Mouse (Mus musculus): ENCODE measurements at regions not wholly inside any gene's neighbourhood (a gene's known extent, or its start where the extent isn't known, plus 50 kb on each side); places are given as distances from the start of the nearest gene placed in this dataset.

- DNase-seq (ENCODE audit: low spot score in 2 of 2): no peak
These were observed 58.6 kb downstream of the Drd1 start for GRCm38 (mm10) chr13:53996867-53997266.

DNA sequence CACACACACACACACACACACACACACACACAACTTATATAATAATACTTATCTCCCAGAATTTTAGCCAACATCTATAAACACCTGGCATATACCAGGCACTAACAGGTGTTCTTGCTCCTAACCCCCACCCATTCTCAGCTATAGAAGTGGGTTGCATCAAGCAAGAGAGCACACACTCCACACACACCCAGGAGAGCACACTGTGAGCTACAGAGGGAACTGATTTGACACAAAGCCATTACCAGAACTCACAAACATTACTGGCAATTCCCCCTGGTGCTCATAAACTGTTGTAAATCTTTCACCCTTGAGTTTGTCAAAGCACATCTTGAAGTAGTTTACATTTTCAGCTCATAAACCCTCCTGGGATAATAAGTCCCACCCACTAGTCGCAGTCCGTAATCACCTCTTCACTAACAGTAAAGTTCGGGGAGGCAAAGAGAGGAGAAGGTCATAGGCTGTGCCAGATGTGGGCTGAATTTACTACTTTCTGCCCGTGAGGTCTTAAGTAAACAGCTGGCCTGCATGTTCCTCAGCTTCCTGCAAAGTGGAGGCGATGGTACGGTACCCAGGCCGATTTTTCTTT, 62.5 kb downstream of the Drd1 start:
- DNase-seq (ENCODE audit: low spot score in 2 of 2): no peak

DNA sequence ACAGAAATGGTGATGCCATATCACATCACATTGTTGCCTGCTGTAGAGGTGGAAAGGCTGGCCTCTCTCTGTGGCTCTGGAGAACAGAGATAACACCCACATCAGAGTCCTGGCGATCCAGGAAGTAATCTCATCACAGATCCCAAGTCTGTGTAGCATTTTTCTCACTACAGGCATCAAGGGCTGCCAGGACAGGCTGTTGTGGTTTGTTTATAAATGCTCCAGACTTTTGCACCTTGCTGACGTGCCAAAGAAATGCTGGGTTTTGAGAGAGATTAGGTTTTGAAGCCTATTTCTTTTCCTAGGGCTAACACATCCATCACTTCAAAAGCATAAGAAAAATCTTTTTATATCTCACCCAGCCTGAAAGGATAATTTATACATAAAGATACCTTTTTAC, 76.3 kb downstream of the Drd1 start:
- no peak for DNase-seq (ENCODE audit: low spot score in 2 of 2)

GRCm38 (mm10) chr13:53969421-53969820, 86.1 kb downstream of the Drd1 start:
- peak in 1 of 2 experiments; percentile 18 for DNase-seq (ENCODE audit: low spot score in 2 of 2)

DNA sequence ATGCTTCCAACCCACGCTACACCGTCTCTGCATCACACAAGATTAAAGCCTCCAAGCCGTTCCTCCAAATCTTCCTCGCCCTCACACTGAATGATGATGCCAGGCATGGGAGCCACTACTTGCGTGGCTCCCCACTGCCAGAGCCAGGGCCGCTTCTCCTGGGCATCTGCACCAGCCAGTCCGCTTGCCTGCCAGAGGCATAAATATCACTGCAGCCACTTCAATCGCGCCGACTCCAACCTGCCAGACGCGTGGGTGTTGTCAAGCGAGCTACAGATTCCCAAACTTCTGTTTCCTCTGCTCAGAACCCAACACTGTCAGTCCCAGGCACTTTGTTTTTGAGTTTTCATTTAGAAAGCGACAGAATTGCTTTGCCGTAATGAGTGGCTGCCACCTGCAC, 99.3 kb downstream of the Drd1 start:
- DNase-seq (ENCODE audit: low spot score in 2 of 2): peak; percentile 71 to 77

DNA sequence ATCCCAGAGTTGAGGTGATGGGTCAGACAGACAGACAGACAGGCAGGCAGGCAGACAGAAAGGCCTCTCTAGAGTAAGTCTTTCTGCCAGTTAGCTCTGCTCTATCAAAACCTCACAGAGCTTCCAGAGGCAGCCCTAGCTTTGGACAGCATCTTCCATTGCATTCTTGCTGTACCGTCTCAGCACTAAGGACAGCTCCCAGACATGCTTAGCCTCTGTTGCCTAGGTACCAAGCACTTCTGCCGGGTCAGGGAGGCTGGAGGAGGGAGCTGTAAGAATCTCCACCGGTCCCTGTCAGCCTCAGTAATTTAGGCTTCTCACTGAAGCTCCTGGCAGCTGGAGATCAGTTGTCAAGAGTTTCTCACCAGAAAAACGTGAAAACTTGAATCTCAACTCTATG, 107.4 kb downstream of the Drd1 start:
- no peak for DNase-seq (ENCODE audit: low spot score in 2 of 2)

DNA sequence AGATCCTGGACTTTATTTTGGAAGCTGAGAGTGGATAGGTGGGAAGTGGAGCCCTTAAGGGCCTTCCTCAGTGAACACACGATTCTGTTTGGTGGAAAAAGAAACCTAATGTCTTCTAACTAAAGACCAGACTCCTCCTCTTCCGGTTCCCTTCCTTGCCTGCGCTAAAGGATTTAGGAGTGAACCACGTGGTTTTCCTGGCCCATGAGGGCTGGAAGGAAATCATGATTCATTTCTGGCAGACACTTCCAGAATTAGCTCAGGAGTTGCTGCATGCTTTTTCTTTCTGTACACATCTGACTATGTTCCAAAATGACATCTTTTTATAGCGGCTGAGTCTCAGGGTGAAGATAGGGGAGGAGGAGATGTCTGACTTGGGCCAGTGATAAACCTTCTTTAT, 109.8 kb downstream of the Drd1 start:
- no peak for DNase-seq (ENCODE audit: low spot score in 2 of 2)

- peak in 1 of 2 experiments; percentile 18 for DNase-seq (ENCODE audit: low spot score in 2 of 2)
These were observed 114.3 kb downstream of the Drd1 start for GRCm38 (mm10) chr13:53941005-53941747.

DNA sequence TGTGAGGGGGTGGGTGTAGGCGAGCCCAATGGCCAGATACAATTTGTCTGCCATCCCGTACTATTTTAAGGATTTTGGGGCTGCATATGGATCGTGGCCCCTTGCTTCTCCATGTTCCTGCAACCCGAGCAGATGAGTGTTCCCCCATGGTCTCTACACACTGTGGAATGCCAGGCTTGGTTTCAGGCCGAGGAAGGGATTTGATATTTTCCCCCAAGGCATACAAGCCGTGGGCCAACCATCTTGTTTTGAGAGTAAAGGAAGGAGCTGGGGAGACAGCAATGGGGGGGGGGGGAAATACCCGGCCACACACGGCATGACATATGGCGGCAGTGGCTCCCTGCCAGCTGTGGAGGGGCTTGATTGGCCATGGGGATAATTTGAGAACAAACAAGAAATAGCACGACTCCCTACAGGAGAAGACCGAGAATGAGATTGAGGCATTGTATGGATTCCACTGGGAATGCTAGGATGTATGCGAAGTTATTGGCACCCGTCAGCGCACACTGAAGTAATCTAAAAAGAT, 120.3 kb downstream of the Drd1 start:
- no peak for DNase-seq (ENCODE audit: low spot score in 2 of 2)

DNA sequence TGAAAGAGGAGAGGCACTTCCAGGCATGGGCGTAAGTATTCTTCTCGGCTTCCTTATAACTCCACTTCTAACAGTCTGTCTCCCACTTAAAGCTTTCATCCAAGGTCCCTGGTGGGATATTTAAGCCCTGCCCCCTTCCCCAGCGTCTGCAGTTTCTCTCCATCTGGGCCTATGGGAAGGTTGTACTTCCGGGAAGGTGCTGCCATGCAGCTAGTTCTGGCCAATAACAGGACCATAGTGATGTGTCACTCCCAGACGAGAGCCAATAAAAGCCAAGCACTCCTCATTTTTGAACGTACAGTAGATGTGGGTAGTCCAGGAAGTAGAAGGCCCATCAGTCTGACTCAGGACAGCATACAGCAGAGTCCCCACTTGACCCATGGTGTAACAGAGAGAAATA, 121.0 kb downstream of the Drd1 start:
- DNase-seq (ENCODE audit: low spot score in 2 of 2): no peak

DNA sequence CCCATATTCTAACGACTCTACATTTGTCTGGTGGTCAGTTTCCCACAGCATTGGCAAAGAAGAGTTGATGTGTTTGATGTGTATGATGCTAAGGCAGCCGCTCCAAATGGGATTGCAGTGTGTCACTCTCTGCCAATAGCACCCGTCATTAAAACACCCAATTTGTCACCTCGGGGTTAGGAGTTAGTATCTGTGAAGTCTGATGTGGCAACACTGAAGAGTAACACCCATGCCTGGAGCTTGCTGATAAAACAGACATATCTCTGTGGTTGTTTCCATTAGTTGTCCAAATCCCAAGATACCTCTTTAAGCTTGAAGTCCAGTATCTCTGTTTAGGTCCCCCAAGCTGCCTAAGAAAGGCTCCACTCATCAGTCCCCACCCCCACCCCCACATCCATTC, 129.4 kb downstream of the Drd1 start:
- no peak for DNase-seq (ENCODE audit: low spot score in 2 of 2)

- DNase-seq (ENCODE audit: low spot score in 2 of 2): no peak
These were observed 131.1 kb downstream of the Drd1 start for GRCm38 (mm10) chr13:53924433-53924832.

- no peak for DNase-seq (ENCODE audit: low spot score in 2 of 2)
These were observed 131.7 kb downstream of the Drd1 start for GRCm38 (mm10) chr13:53923721-53924374.

GRCm38 (mm10) chr13:53921796-53922195, 133.7 kb downstream of the Drd1 start:
- no peak for DNase-seq (ENCODE audit: low spot score in 2 of 2)

DNA sequence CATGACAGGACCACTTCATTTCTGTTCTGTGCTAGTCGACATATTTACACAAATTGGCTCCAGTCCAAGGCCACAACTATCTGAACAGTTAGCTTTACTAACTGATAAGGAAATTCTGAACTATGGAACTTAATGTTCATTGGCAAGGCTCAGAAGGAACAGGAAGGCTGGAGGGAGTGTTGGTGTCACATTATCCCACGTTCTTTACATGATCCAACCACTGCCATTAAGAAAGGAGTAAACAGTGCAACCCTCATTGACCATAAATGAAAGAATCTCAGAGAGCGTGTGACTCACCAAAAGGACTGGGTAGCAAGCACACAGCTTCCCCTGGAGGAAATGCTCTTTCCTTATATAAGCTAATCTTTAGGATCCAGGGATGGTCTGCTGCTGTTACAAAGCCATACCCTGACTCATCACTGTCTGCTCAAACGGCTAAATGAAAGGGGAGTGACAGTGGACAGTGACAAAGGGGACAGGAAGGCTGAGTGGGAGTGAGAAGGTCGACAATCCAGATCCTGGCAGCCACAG, 135.6 kb downstream of the Drd1 start:
- no peak for DNase-seq (ENCODE audit: low spot score in 2 of 2)

DNA sequence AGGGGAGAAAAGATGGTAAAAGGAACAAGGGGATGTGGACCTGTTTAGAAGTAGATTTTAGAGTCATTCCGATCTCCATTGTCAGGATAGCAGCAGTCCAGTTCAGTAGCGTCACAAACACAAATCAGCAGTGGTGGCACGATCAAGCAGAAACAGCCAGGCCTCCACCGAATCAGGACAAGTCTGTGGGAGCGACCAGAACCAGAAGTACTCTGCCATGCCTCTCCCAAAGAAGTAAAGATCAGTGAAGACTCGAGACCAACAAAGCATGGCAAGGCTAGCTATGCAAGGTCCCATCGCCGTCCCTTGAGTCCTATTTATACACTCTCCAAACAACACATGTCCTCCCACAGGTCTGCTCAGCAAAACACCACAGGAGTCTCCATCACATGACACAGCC, 140.0 kb downstream of the Drd1 start:
- DNase-seq (ENCODE audit: low spot score in 2 of 2): no peak

DNA sequence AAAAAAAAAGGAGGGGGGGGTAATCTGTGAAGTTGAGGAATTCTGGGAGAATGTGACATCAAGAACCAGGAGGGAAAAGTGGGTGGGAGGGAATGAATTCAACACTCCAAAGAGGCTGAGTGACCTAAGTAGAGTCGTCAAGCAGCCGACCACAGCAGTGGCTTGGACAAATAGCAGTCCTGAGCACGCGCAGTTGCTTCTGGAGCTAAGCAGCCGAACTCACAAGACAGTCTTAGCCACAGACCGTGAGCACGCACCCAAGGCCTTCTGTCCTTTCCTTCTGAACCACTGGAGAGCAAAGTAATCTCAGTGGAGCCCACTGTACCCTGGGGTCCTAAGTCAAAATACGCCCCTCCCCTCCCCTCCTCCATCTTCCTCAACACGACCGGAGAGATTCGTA, 141.1 kb downstream of the Drd1 start:
- DNase-seq (ENCODE audit: low spot score in 2 of 2): no peak

DNA sequence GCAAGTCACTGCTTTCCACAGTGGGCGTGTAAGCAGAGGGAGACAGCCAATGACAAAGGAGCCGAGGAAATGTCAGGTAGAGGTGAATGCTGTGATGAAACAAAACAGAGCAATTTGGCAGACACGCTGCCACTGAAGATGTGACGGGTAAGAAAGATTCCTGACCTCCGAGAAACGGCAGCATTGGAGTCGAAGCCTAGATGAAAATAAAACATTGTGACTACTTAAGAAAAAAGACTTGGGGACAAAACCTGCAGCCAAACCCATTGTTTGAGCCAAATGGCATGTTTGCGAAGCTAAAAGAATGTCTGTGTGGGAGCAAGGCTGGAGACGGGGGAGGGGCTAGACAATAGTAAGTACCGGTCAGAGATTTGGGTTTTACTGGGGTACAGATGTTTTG, 142.0 kb downstream of the Drd1 start:
- DNase-seq (ENCODE audit: low spot score in 2 of 2): no peak

DNA sequence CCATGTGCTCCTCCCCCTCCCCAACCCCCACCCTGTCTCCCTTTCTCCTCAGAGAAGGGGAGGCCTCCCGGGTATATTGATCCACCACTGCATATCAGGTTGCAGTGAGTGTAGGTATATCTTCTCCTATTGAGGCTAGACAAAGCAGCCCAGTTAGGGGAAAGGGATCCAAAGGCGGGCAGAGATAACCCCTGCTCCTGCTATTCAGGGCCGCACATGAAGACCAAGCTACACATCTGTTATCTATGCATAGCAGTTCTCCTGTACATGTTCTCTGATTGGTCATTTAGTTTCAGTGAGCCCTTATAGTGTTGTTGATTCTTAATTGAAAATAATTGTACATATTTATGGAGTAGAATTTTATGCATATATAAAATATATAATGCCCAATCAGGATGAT, 143.7 kb downstream of the Drd1 start:
- DNase-seq (ENCODE audit: low spot score in 2 of 2): no peak

- DNase-seq (ENCODE audit: low spot score in 2 of 2): no peak
These were observed 144.2 kb downstream of the Drd1 start for GRCm38 (mm10) chr13:53911261-53911660.

DNA sequence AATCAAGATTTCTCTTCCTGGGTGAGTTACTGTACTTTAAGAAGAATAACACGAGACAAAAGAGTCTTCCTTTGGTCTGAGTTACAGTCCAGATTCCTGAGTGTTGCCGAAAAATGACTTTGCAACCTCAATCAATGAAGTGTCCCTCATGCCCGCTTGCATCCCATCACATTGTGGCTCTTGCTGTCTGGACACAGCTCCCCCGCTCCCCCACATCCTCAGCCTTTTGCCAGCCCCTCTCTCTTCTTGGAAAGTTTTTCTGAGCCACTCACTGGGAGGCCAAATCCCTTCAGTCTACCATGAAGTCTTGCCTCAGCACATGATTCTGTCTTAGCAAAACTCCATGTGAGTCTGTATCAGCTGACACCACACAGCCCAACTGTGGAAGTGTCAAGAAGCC, 145.3 kb downstream of the Drd1 start:
- no peak for DNase-seq (ENCODE audit: low spot score in 2 of 2)

DNA sequence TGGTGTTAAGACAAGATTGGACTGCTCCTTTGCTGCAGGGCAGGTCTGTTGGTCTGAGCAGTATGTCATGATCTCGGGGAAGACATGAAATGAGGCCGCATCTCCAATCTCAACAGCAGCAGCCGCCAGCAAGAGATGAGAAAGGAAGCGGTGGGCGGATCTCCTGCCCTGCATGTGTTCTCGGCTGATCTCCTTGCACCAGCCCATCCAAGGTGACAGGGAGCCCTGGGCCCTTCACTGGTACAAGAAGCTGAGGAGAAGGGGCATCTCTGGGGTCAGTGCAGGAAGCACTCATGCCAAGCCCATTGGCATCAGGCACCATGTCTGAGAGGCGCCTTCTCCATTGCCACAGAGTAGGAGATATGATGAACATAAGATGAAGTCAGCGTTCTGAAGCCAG, 151.0 kb downstream of the Drd1 start:
- no peak for DNase-seq (ENCODE audit: low spot score in 2 of 2)

Data from layer of hippocampus, adult 8-10 months (tissue).